Mouse (Mus musculus): ENCODE data around the gene Gm5134. TPM values are rescaled to one million over a fixed set of nuclear protein-coding genes. Genes with fewer than 3 reads are reported as not detected.

The Gm5134 gene
- total and polyA plus RNA-seq, 3 experiments, result 0.40 to 1.6 (median 1.0) TPM

GRCm38 (mm10) chr10:76045343-76045742 is 91.0 kb downstream of the Gm5134 start:
- TF ChIP-seq MEF2A (IDR thresholded peaks at IDR 0.05; ENCODE audit: borderline replicate concordance, low read depth, low read length), result no peak
- no peak for TF ChIP-seq ZC3H11A (IDR thresholded peaks at IDR 0.05; ENCODE audit: low read depth, low read length)
- TF ChIP-seq CTCF (conservative IDR thresholded peaks at IDR 0.05 in 1 of 2, IDR thresholded peaks at IDR 0.05 in 1 of 2; ENCODE audit: low read depth in 2 of 2, low read length in 2 of 2), result no peak
- no peak for TF ChIP-seq ELF1 (IDR thresholded peaks at IDR 0.05; ENCODE audit: low read depth, low read length)
- no peak for TF ChIP-seq CHD2 (IDR thresholded peaks at IDR 0.05; ENCODE audit: low read length)
- TF ChIP-seq E2F4 (IDR thresholded peaks at IDR 0.05; ENCODE audit: insufficient replicate concordance, low read depth, low read length), result no peak
- TF ChIP-seq ZKSCAN1 (IDR thresholded peaks at IDR 0.05; ENCODE audit: borderline replicate concordance, low read depth, low read length), result no peak
- no peak for TF ChIP-seq SIN3A (IDR thresholded peaks at IDR 0.05; ENCODE audit: low read length)
- no peak for TF ChIP-seq POLR2A (IDR thresholded peaks at IDR 0.05; ENCODE audit: low read depth, low read length)
- no peak for TF ChIP-seq BHLHE40 (IDR thresholded peaks at IDR 0.05; ENCODE audit: low read depth, low read length)
- TF ChIP-seq SMC3 (IDR thresholded peaks at IDR 0.05; ENCODE audit: low read depth, low read length), result no peak
- TF ChIP-seq TBP (conservative IDR thresholded peaks at IDR 0.05; ENCODE audit: low read depth, low read length), result no peak
- no peak for TF ChIP-seq POLR2AphosphoS2 (IDR thresholded peaks at IDR 0.05; ENCODE audit: low read depth, low read length)
- no peak for TF ChIP-seq NRF1 (IDR thresholded peaks at IDR 0.05; ENCODE audit: low read depth, low read length)
- no peak for TF ChIP-seq MAZ (IDR thresholded peaks at IDR 0.05; ENCODE audit: low read depth, low read length)
- TF ChIP-seq USF1 (IDR thresholded peaks at IDR 0.05; ENCODE audit: low read depth, low read length), result no peak
- TF ChIP-seq HCFC1 (IDR thresholded peaks at IDR 0.05; ENCODE audit: low read depth, low read length), result no peak
- TF ChIP-seq UBTF (IDR thresholded peaks at IDR 0.05; ENCODE audit: low read depth, low read length), result no peak
- Histone ChIP-seq H3K36me3 (replicated peaks in 1 of 2; ENCODE audit: control insufficient read depth in 1 of 2, insufficient read depth in 1 of 2, low read length in 1 of 2) (peaks cover 24 to 27% of the 10 kb centered on the region in 2 experiments), H3K27ac (ENCODE audit: insufficient read depth, low read depth) (no peak overlapping the region), H3K79me2 (replicated peaks; ENCODE audit: control insufficient read depth, extremely low read depth, insufficient read depth, poor library complexity, severe bottlenecking) (peaks cover 4% of the 10 kb centered on the region), H3K27me3 (replicated peaks) (no peaks in the 10 kb centered on the region), H3K4me2 (ENCODE audit: insufficient read depth, low read depth, poor library complexity, severe bottlenecking) (no peak overlapping the region), H3K4me1 (ENCODE audit: control insufficient read depth in 1 of 2, insufficient read depth in 2 of 2) (no peaks in the 10 kb centered on the region), H3K9me3 (replicated peaks; ENCODE audit: low read length) (no peaks in the 10 kb centered on the region), H3K9ac (ENCODE audit: insufficient read depth, low read depth) (no peak overlapping the region), H3K4me3 (replicated peaks in 1 of 3; ENCODE audit: low read depth in 2 of 3, low read length in 2 of 3, poor library complexity in 1 of 3) (no peak overlapping the region)
- in situ Hi-C loops (cut with MboI; ENCODE audit: low pct_ligation_motif_present, low pct_unique_long_range_greater_than_20kb, low sequenced_read_pairs) (no loop called here), dilution Hi-C loops (cut with MboI; ENCODE audit: extremely low pct_ligation_motif_present, extremely low pct_unique_long_range_greater_than_20kb, low sequenced_read_pairs) (no loop called here)
- no peak for DNase-seq (ENCODE audit: extremely low read depth)

GRCm38 (mm10) chr10:76046754-76047153 is 92.4 kb downstream of the Gm5134 start:
- no peak for DNase-seq (ENCODE audit: extremely low read depth)
- Histone ChIP-seq H3K36me3 (replicated peaks in 1 of 2; ENCODE audit: control insufficient read depth in 1 of 2, insufficient read depth in 1 of 2, low read length in 1 of 2) (peaks cover 14 to 16% of the 10 kb centered on the region in 2 experiments), H3K27me3 (replicated peaks) (no peaks in the 10 kb centered on the region), H3K4me1 (ENCODE audit: control insufficient read depth in 1 of 2, insufficient read depth in 2 of 2) (no peaks in the 10 kb centered on the region), H3K9me3 (replicated peaks; ENCODE audit: low read length) (no peaks in the 10 kb centered on the region), H3K4me3 (replicated peaks in 1 of 3; ENCODE audit: low read depth in 2 of 3, low read length in 2 of 3, poor library complexity in 1 of 3) (no peak overlapping the region), H3K27ac (ENCODE audit: insufficient read depth, low read depth) (no peak overlapping the region), H3K9ac (ENCODE audit: insufficient read depth, low read depth) (no peak overlapping the region), H3K4me2 (ENCODE audit: insufficient read depth, low read depth, poor library complexity, severe bottlenecking) (no peak overlapping the region), H3K79me2 (replicated peaks; ENCODE audit: control insufficient read depth, extremely low read depth, insufficient read depth, poor library complexity, severe bottlenecking) (no peaks in the 10 kb centered on the region)
- dilution Hi-C loops (cut with MboI; ENCODE audit: extremely low pct_ligation_motif_present, extremely low pct_unique_long_range_greater_than_20kb, low sequenced_read_pairs), result no loop called here
- TF ChIP-seq E2F4 (IDR thresholded peaks at IDR 0.05; ENCODE audit: insufficient replicate concordance, low read depth, low read length) (no peak), RCOR1 (conservative IDR thresholded peaks at IDR 0.05; ENCODE audit: low read depth, low read length) (no peak), MYC (IDR thresholded peaks at IDR 0.05; ENCODE audit: low read depth, low read length) (no peak), CTCF (conservative IDR thresholded peaks at IDR 0.05 in 1 of 2, IDR thresholded peaks at IDR 0.05 in 1 of 2; ENCODE audit: low read depth in 2 of 2, low read length in 2 of 2) (no peak), NELFE (IDR thresholded peaks at IDR 0.05; ENCODE audit: low read depth, low read length) (no peak), USF2 (conservative IDR thresholded peaks at IDR 0.05; ENCODE audit: low read depth, low read length) (no peak), ZMIZ1 (IDR thresholded peaks at IDR 0.05; ENCODE audit: low read depth, low read length) (no peak)
- in situ Hi-C loops (cut with MboI; ENCODE audit: low pct_ligation_motif_present, low pct_unique_long_range_greater_than_20kb, low sequenced_read_pairs), result no loop called here

All from CH12.LX (cell line).